Mouse (Mus musculus) left cerebral cortex, adult 11 months (tissue): ENCODE measurements at regions not wholly inside any gene's neighbourhood (a gene's known extent, or its start where the extent isn't known, plus 50 kb on each side); places are given as distances from the start of the nearest gene placed in this dataset.

ENCODE experiments used
- DNase-seq: peaks from one replicate; pipeline ENCODE4 v3.0.0; 2022; ENCODE audit warnings: low spot score

GRCm38 (mm10) chr3:127995678-127996077 lies 99.6 kb upstream of the Fam241a start:
- DNase-seq, result no peak

GRCm38 (mm10) chr3:127987583-127987982 lies 91.5 kb upstream of the Fam241a start:
- DNase-seq, result no peak

GRCm38 (mm10) chr3:127985165-127985564 lies 89.0 kb upstream of the Fam241a start:
- no peak for DNase-seq

- DNase-seq, result no peak
Observed at GRCm38 (mm10) chr3:127977240-127977639, 81.1 kb upstream of the Fam241a start.

GRCm38 (mm10) chr3:127970891-127971290 lies 74.8 kb upstream of the Fam241a start:
- DNase-seq, result no peak

GRCm38 (mm10) chr3:127967170-127967569 lies 71.0 kb upstream of the Fam241a start:
- DNase-seq, result no peak

- no peak for DNase-seq
Observed at GRCm38 (mm10) chr3:127966214-127966613, 70.1 kb upstream of the Fam241a start.

- DNase-seq, result no peak
Observed at GRCm38 (mm10) chr3:127958919-127959684, 63.0 kb upstream of the Fam241a start.

- DNase-seq, result no peak
Observed at GRCm38 (mm10) chr3:127954856-127955255, 58.7 kb upstream of the Fam241a start.

GRCm38 (mm10) chr3:127953610-127954009 lies 57.5 kb upstream of the Fam241a start:
- DNase-seq, result peak; percentile 24

GRCm38 (mm10) chr3:127948898-127949620 lies 52.9 kb upstream of the Fam241a start:
- peak; percentile 27 for DNase-seq

GRCm38 (mm10) chr3:127948326-127948725 lies 52.2 kb upstream of the Fam241a start:
- no peak for DNase-seq
